Mouse (Mus musculus) monocyte, adult 5-6 weeks (primary cell): ENCODE measurements around the gene Acot6. TPM values are rescaled to one million over a fixed set of nuclear protein-coding genes. Genes with fewer than 3 reads are reported as not detected.

Source experiments
- ATAC-seq: fragments of 153-309, 156-312 bp; replicated peaks from 2 replicates; pipeline ENCODE4 v1.8.0; 2017; ENCODE audit warnings: mild to moderate bottlenecking; ENCODE audit not compliant: low TSS enrichment, insufficient number of reproducible peaks, severe bottlenecking, poor library complexity, low FRiP score
- total RNA-seq: library from RNA; stranded (forward); fragments of 200-1000, 200-491, 200-594 nt; gene quantifications from 3 replicates; pipeline ENCODE4 v1.2.3, GENCODE M21; 2017

Gene Acot6
- total RNA-seq, 1 experiment from 2014 or later, result 0.10 TPM

DNA sequence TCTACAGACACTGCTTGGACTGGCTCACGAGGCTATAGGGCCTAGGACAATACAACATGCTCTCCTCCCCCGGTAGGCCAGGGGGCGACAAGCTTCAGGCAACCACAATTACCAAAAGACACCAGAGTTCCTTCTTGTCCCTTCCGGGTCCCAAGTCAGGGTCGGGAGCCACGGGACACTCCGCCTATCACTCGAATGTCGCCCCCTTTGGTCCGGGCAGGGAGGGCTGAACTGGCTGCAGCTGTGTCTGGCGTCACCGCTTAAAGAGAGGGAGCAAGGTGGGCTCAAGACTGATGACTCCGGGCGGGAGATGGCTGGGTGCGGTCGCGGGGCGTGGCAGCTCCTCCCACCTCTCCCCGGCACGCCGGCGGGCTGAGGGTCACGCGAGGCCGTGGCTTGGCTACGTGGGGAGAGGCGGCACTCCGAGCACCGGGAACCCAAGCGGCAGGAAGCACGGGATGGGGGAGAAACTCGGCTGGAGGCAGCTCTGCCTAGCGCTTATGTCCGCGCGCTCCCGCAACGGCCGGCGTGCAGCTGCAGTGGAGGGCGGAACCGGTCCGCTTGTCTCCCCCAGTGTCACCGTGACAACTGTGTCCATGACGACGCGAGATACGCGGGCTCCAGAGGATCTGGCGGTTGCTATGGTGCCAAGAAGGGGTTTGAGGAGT lies 47.6 kb downstream of the Acot6 start, which contains the start of gene Pnma1:
Gene Pnma1 (minus strand): TSS at position 536 of the 668 bp plus-strand sequence.
- peak; percentile 29 for ATAC-seq

DNA sequence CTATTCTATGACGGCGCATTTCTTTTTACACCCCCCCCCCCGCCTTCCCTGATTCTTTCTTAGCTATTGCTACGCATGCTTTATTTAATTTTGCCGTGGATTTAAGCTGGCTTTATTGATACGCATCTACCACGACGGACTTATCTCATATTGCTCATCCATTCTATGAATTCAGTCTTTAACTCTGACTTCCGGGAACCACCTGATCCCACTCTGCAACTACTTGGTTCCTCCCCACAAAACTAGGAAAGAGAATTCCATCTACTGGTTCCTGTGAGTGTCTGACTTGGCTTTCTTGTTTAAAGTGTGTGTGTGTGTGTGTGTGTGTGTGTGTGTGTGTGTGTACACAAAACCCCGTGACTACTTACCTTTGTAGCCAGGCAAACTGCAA lies 48.2 kb downstream of the Acot6 start:
- ATAC-seq, result no peak

DNA sequence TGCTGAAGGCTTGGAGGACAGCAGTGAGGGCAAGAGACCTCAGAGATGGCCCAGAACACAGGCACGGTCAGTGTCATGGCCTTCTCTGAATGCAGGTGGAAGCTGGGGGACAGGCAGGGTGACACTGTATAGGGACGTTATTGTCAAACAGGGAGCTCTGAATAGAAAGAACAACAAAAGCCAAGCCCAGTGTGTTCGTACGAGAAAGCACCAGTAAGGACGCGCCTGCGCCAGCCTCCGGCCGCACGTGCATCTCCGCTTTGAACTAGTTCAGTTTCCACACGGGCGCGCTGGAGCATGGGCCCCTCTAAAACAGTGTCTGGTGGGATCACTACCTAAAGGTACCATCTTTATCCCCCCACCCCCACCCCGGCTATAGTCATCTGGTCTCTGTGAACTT lies 49.5 kb downstream of the Acot6 start:
- ATAC-seq, result no peak

DNA sequence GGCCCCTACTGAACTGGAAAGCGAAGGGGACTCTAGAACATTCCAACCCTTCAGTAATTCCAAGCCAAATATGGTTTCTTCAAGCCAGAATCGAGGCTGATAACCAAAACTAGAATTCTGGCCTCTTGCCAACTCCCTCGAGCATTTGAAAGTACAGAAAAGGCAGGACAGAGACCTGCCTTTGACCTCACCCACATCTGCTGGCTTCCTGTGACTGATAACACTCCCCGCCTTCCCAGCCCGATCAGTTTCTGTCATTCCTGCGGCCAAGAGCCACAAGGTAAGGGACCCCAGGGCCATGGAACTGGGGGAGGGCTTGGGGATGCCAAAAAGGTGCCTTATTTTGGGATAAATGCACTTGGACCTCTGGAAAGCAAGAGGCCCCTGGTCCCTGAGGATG lies 50.5 kb downstream of the Acot6 start:
- ATAC-seq, result no peak

DNA sequence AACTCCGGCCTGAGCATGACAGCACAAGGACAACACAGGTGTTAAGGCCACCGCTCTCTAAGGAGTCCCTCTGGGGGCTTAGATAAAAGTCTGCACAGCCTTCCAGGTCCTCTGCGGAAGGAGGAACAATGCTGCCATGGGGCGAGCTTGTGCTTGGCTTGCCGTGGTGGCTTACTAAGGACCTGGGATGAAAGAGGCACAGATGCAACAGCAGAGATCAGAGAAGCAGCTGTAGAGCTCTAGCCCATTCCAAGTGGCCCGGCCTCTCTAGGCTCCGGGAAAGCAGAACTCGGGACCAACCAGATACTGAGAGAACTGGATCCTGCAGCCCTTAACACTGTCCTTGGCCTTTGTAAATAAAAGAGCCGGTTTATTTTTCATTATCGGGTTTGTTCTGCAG lies 51.5 kb downstream of the Acot6 start:
- ATAC-seq, result no peak

DNA sequence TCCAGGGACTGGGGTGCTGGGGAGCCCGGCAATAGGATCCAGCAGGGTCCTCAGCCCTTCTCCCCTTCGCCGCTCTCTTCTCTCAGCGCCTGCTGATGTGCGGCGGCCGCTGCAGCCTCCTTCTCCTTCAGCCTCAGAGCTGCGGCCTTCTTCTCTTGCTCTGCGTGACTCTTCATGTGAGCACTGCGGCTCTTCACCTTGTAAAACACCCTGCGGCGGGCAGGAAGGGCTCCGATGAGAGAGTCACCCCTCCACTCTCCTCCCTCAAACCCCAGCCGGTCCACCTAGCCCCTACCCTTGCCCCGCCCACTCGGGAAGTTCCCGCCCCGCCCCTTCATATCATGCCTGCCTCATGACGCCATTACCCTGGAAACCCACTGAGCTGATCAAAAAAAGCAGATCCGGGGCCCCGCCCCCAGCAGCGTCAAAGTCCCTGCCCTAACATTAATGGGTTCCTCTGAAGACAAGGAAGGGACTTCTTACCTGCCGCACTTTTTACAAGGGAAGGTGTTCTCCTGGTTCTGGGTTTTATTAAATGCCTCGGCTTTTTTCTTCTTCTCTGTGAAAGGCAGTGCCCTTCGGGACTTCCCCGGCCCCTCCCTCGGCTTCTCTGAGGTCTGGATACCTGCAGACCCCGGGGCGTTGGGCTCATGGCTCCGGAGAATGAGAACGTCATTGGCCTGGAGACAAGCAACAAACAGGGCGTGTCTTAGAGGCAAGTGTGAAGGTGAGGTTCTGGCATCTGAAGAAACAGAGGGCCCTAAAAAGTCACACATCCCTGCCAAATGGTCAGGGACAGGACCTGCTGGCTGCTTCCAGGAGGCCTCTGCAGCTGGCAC lies 52.1 kb downstream of the Acot6 start:
- ATAC-seq, result no peak

DNA sequence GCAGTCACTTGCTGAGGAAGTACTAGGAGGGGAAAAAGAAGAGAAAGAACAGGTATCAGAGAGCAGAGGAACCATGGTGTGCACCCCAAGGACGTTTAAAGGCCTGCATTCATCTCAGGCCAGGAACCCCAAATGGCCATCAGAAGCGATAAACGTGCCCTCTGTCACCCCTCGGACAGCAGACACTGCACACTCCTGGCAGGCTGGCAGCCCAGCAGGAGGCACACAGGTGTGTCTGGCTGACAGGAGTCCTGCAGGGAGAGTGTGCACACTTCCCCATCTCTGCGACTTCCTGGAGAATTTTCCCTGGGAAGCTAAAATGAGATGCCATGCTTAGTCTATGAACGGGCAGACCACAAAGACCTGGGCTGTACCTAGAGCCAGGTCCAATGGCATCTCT lies 53.0 kb downstream of the Acot6 start:
- no peak for ATAC-seq

DNA sequence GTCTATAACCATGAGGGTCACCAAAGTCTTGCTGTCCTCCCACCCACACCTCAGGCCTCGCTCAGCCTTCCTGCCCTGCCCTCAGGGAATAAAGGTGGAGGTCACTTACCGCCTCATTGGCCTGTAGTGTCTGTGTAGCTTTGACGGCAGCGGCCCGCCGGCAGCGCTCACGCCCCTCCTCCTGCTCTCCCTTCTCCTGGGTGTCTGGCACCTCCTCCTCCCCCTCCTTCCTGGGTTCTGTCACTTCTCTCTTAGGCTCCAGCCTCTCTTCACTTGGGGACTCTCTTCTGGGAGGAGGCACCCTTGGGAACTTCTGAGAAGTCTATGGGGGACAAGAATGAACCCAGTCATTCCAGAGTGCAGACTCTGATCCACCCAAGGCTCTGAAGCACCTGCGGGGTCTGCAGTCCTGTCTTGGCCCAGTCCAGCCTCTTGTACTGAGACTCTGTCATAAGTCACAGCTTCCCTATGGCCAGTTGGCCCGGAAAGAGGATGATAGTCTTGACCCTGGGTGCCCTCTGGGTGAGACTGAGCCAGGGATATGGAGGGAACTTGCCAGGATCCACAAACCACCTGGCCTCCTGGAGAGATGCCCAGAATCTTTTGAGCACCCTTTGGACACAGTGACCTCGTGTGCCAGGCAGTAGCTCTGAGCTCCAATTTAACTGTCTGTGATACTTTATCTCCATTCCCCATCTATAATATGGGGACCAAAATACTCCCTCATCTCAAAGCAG lies 54.5 kb downstream of the Acot6 start:
- ATAC-seq, result no peak

DNA sequence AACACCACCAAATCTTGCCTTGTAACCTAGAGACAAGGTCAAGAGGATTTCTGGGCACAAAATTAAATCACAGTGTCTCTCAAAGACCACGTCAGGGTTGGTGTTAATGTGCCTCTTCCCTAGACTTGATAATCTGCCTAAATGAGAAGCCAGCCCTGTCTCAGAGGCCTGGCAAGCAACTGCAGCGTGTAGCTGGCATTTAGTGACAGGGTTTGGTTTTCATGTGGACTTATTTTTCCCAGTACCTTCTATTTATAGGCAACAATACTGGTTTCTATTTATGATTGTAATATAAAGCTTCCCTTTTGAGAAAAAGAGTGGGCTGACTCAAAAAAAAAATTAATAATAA lies 55.0 kb downstream of the Acot6 start:
- ATAC-seq, result no peak

DNA sequence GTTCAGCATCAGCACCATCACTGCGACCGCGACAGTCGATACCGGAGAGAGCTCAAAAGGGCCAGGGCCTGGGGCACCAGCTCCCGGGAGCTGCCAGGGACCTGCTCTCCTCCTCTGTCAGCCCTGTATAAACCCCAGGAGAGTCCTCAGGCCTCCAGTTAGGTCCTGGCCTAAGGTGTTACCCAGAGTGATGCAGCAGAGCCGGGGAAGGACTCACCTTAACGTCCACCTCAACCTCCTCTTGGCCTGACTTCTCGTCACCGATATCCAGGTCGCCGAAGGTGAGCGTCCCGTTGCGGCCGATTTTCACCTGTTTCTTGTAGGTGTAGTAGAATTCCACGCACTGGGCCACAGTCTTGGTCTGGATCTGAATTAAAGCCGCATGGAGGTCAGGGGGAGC lies 55.8 kb downstream of the Acot6 start:
- ATAC-seq, result no peak

DNA sequence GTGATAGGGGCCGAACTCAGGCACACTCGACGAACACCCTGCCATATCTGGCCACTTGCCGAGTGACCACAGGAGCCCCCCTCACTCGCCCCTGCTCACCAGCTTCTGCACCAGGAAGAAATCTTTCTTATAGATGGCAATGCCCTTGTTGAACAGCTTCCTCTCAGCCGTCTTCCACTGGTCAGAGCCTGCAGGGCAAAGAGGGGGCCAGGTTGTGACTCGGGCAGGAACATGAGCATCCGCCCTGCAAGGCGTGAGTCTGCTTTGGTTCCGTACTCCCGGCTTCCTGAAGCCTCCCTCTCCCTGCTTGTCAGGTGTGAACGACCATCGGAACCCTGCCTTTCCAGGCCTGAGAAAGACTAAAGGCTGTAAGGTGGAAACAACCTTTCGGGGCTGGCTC lies 57.7 kb downstream of the Acot6 start:
- ATAC-seq, result no peak

DNA sequence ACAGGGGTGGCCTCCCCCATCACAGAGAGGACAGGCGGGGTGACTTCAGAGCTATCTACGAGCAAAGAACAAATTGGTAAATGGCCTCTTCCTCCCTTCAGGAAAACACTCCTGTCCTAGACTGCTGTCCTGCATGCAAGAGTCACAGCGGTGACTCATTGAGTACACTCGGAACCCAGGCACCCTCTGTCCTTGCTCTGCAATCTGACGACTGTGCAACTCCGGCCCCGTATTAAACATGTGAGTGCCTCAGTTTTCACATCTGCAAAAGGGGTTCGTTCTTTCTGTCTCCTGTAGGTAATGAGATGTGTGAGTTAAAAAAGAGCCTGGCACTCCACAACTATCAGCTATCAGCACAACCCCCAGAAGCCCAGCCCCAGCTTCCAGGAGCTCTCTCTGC lies 60.0 kb downstream of the Acot6 start:
- ATAC-seq, result no peak

Other genes starting within 250 kb of the Acot6 start
- 21.1 to 36.1 TPM (median 30.5 TPM) in 3 replicates for gene Numb, start 178.7 kb upstream of the Acot6 start, total RNA-seq
- gene Riox1, start 150.0 kb upstream of the Acot6 start, total RNA-seq, result 5.4 to 10.9 TPM (median 7.5 TPM) in 3 replicates
- not detected in 3 replicates for gene Heatr4, start 115.8 kb upstream of the Acot6 start, total RNA-seq
- gene Acot2, start 112.8 kb upstream of the Acot6 start, total RNA-seq, result 15.4 to 18.4 TPM (median 16.3 TPM) in 3 replicates
- not detected in 3 replicates for gene Acot1, start 91.2 kb upstream of the Acot6 start, total RNA-seq
- not detected in 3 replicates for gene Acot4, start 62.3 kb upstream of the Acot6 start, total RNA-seq
- not detected in 3 replicates for gene Gm49366, start 61.7 kb upstream of the Acot6 start, total RNA-seq
- gene Acot3, start 48.5 kb upstream of the Acot6 start, total RNA-seq, result not detected in 3 replicates
- not detected in 3 replicates for gene Acot5, start 31.3 kb upstream of the Acot6 start, total RNA-seq
- gene Dnal1, start 13.7 kb downstream of the Acot6 start, total RNA-seq, result 0.19 to 0.32 TPM in 2 of 3 replicates, not detected in the other
- 0.78 to 3.5 TPM in 2 of 3 replicates, not detected in the other for gene Pnma1, start 47.8 kb downstream of the Acot6 start, total RNA-seq
- gene Elmsan1, start 118.2 kb downstream of the Acot6 start, total RNA-seq, result 21.6 to 42.4 TPM (median 28.2 TPM) in 3 replicates
- 50.7 to 64.4 TPM (median 56.7 TPM) in 3 replicates for gene Ptgr2, start 184.6 kb downstream of the Acot6 start, total RNA-seq
- 37.1 to 48.0 TPM (median 46.0 TPM) in 3 replicates for gene Zfp410, start 216.2 kb downstream of the Acot6 start, total RNA-seq